Mouse (Mus musculus) myocyte (in vitro differentiated cells): ENCODE results near the gene Plcb1. TPM values are rescaled to one million over a fixed set of nuclear protein-coding genes. Genes with fewer than 3 reads are reported as not detected.

Experiments used
- H3K27me3 ChIP-seq: one replicate; pipeline ENCODE4 v1.6.1; 2011; ENCODE audit not compliant: control insufficient read depth, insufficient read depth, insufficient read length
- H3K36me3 ChIP-seq: one replicate; pipeline ENCODE4 v1.6.1; 2011; ENCODE audit not compliant: control insufficient read depth, insufficient read depth
- H3K4me2 ChIP-seq: one replicate; pipeline ENCODE4 v1.6.1; 2011; ENCODE audit warnings: low read depth, control low read depth
- H3K4me3 ChIP-seq: one replicate; pipeline ENCODE4 v1.5.1; 2011; ENCODE audit warnings: mild to moderate bottlenecking, control low read depth, moderate library complexity
- H3K79me2 ChIP-seq: one replicate; pipeline ENCODE4 v1.6.1; 2011; ENCODE audit not compliant: control insufficient read depth, insufficient read depth
- H3ac ChIP-seq: one replicate; pipeline ENCODE4 v1.6.1; 2011; ENCODE audit not compliant: control insufficient read depth, insufficient read length
- CEBPB ChIP-seq: IDR thresholded peaks from 2 replicates; pipeline ENCODE4 v1.6.1; 2011; ENCODE audit warnings: mild to moderate bottlenecking, moderate library complexity; ENCODE audit not compliant: poor library complexity, insufficient read depth, severe bottlenecking
- E2F4 ChIP-seq: IDR thresholded peaks from one replicate; pipeline ENCODE4 v1.6.1; 2011; ENCODE audit warnings: mild to moderate bottlenecking, control low read depth, moderate library complexity; ENCODE audit not compliant: insufficient read depth
- MAX ChIP-seq: IDR thresholded peaks from one replicate; pipeline ENCODE4 v1.6.1; 2011; ENCODE audit warnings: low read depth, mild to moderate bottlenecking, control low read depth
- MYOD1 ChIP-seq, 3 experiments: IDR thresholded peaks; one replicate each; pipeline ENCODE4 v1.6.1; 2011; ENCODE audit warnings: control low read depth in 2 of 3, low read depth in 2 of 3, mild to moderate bottlenecking in 2 of 3, moderate library complexity in 1 of 3; ENCODE audit not compliant: insufficient read length in 2 of 3, control insufficient read depth in 1 of 3
- MYOG ChIP-seq, 3 experiments: IDR thresholded peaks; one replicate each; pipeline ENCODE4 v1.6.1; 2011; ENCODE audit warnings: control low read depth in 2 of 3, low read depth in 2 of 3, mild to moderate bottlenecking in 2 of 3; ENCODE audit not compliant: insufficient read length in 2 of 3, control insufficient read depth in 1 of 3, insufficient read depth in 1 of 3
- POLR2A ChIP-seq: IDR thresholded peaks from one replicate; pipeline ENCODE4 v1.6.1; 2011; ENCODE audit warnings: low read depth, mild to moderate bottlenecking, control low read depth, moderate library complexity; ENCODE audit not compliant: insufficient read length
- POLR2AphosphoS2 ChIP-seq: IDR thresholded peaks from one replicate; pipeline ENCODE4 v1.6.1; 2011; ENCODE audit warnings: low read depth, control low read depth; ENCODE audit not compliant: insufficient read length
- REST ChIP-seq: IDR thresholded peaks from one replicate; pipeline ENCODE4 v1.6.1; 2011; ENCODE audit warnings: mild to moderate bottlenecking, control low read depth, moderate library complexity; ENCODE audit not compliant: insufficient read depth, insufficient read length
- SRF ChIP-seq: IDR thresholded peaks from one replicate; pipeline ENCODE4 v1.6.1; 2011; ENCODE audit warnings: low read depth; ENCODE audit not compliant: control insufficient read depth, insufficient read length
- TCF12 ChIP-seq: IDR thresholded peaks from one replicate; pipeline ENCODE4 v1.6.1; 2011; ENCODE audit warnings: mild to moderate bottlenecking, control low read depth; ENCODE audit not compliant: poor library complexity, insufficient read depth, severe bottlenecking
- TCF3 ChIP-seq: IDR thresholded peaks from one replicate; pipeline ENCODE4 v1.6.1; 2011; ENCODE audit warnings: low read depth, control low read depth; ENCODE audit not compliant: insufficient read length
- USF1 ChIP-seq: IDR thresholded peaks from one replicate; pipeline ENCODE4 v1.6.1; 2011; ENCODE audit warnings: low read depth, mild to moderate bottlenecking, control low read depth, moderate library complexity
- polyA plus RNA-seq: library from polyadenylated mRNA; unstranded; fragments of >200 nt; fragmentation: generic; extraction: Trizol; gene quantifications from one replicate; pipeline ENCODE4 v1.2.1, GENCODE M21; 2012; ENCODE audit warnings: missing spikeins

Gene Plcb1
- polyA plus RNA-seq, 1 experiment, result 0.76 TPM

- H3K36me3 ChIP-seq, result no peaks in the 10 kb centered on the region
- H3K79me2 ChIP-seq, result no peaks in the 10 kb centered on the region
- H3ac ChIP-seq, result no peak overlapping the region
- no peak overlapping the region for H3K4me2 ChIP-seq
- no peaks in the 10 kb centered on the region for H3K27me3 ChIP-seq
- no peak overlapping the region for H3K4me3 ChIP-seq
- TF ChIP-seq POLR2A (no peak), POLR2AphosphoS2 (no peak), TCF3 (no peak), E2F4 (no peak), USF1 (no peak), TCF12 (no peak), REST (no peak), CEBPB (no peak), MAX (no peak)
Observed at GRCm38 (mm10) chr2:134836097-134836496, 50.2 kb downstream of the Plcb1 start.

- Histone ChIP-seq H3K27me3 (no peaks in the 10 kb centered on the region), H3K4me3 (no peak overlapping the region), H3K36me3 (no peaks in the 10 kb centered on the region), H3K4me2 (no peak overlapping the region), H3K79me2 (no peaks in the 10 kb centered on the region), H3ac (no peak overlapping the region)
- TF ChIP-seq REST (no peak), USF1 (no peak), E2F4 (no peak), MYOG (IDR thresholded peaks at IDR 0.05; ENCODE audit: control insufficient read depth in 1 of 3, insufficient read depth in 1 of 3, insufficient read length in 2 of 3, low read depth in 2 of 3) (no peak), MAX (no peak), TCF3 (no peak), POLR2AphosphoS2 (no peak), TCF12 (no peak), MYOD1 (IDR thresholded peaks at IDR 0.05; ENCODE audit: control insufficient read depth in 1 of 3, insufficient read length in 2 of 3, low read depth in 2 of 3) (no peak), SRF (no peak), POLR2A (no peak), CEBPB (no peak)
Observed at GRCm38 (mm10) chr2:134838185-134838584, 52.3 kb downstream of the Plcb1 start.

GRCm38 (mm10) chr2:134838888-134839287 lies 53.0 kb downstream of the Plcb1 start:
- H3K79me2 ChIP-seq, result no peaks in the 10 kb centered on the region
- TF ChIP-seq TCF12 (no peak), MYOG (IDR thresholded peaks at IDR 0.05; ENCODE audit: control insufficient read depth in 1 of 3, insufficient read depth in 1 of 3, insufficient read length in 2 of 3, low read depth in 2 of 3) (no peak), MAX (no peak), SRF (no peak), USF1 (no peak), E2F4 (no peak), TCF3 (no peak), CEBPB (no peak), POLR2AphosphoS2 (no peak), REST (no peak), POLR2A (no peak), MYOD1 (IDR thresholded peaks at IDR 0.05; ENCODE audit: control insufficient read depth in 1 of 3, insufficient read length in 2 of 3, low read depth in 2 of 3) (no peak)
- H3ac ChIP-seq, result no peak overlapping the region
- no peak overlapping the region for H3K4me3 ChIP-seq
- H3K36me3 ChIP-seq, result no peaks in the 10 kb centered on the region
- no peaks in the 10 kb centered on the region for H3K27me3 ChIP-seq
- H3K4me2 ChIP-seq, result no peak overlapping the region

- no peak overlapping the region for H3ac ChIP-seq
- TF ChIP-seq POLR2A (no peak), CEBPB (no peak), E2F4 (no peak)
Observed at GRCm38 (mm10) chr2:134842883-134843282, 57.0 kb downstream of the Plcb1 start.

GRCm38 (mm10) chr2:134844391-134845238 lies 58.7 kb downstream of the Plcb1 start:
- H3K4me2 ChIP-seq, result no peak overlapping the region
- no peak overlapping the region for H3K4me3 ChIP-seq
- TF ChIP-seq POLR2A (no peak), MYOD1 (IDR thresholded peaks at IDR 0.05; ENCODE audit: control insufficient read depth in 1 of 3, insufficient read length in 2 of 3, low read depth in 2 of 3) (no peak), TCF12 (no peak), USF1 (no peak), SRF (no peak), E2F4 (no peak), POLR2AphosphoS2 (no peak)
- H3K79me2 ChIP-seq, result no peaks in the 10 kb centered on the region
- no peak overlapping the region for H3ac ChIP-seq
- H3K36me3 ChIP-seq, result no peaks in the 10 kb centered on the region
- H3K27me3 ChIP-seq, result no peaks in the 10 kb centered on the region

More at GRCm38 (mm10) chr2:134842883-134843282, 57.0 kb downstream of the Plcb1 start:
- H3K36me3 ChIP-seq, result no peaks in the 10 kb centered on the region
- H3K79me2 ChIP-seq, result no peaks in the 10 kb centered on the region
- no peak overlapping the region for H3K4me3 ChIP-seq
- H3K27me3 ChIP-seq, result no peaks in the 10 kb centered on the region
- no peak overlapping the region for H3K4me2 ChIP-seq
